Mouse (Mus musculus) layer of hippocampus, adult 18-20 months (tissue): ENCODE data around the gene Ulk2. TPM values are rescaled to one million over a fixed set of nuclear protein-coding genes. Genes with fewer than 3 reads are reported as not detected.

Experiments
- DNase-seq, 2 experiments: peaks; one replicate each; pipeline ENCODE4 v3.0.0; 2022; ENCODE audit warnings: low spot score in 2 of 2
- total RNA-seq, 2 experiments: library from RNA; stranded (reverse); gene quantifications; 2 replicates each; pipeline ENCODE4 v1.2.3; 2021

The Ulk2 gene
- total RNA-seq, 2 experiments from 2014 or later: 68.5 to 71.2 TPM

GRCm38 (mm10) chr11:61761584-61762407, 93.1 kb downstream of the Ulk2 start, which contains the start of gene Prpsap2:
Gene Prpsap2, minus strand, starts transcription at chr11:61762088.
- peak; percentile 92 to 97 for DNase-seq

GRCm38 (mm10) chr11:61760518-61760917, 94.4 kb downstream of the Ulk2 start:
- DNase-seq: peak in 1 of 2 experiments; percentile 53

GRCm38 (mm10) chr11:61757151-61757550, 97.7 kb downstream of the Ulk2 start:
- no peak for DNase-seq

GRCm38 (mm10) chr11:61751612-61752011, 103.3 kb downstream of the Ulk2 start:
- no peak for DNase-seq

GRCm38 (mm10) chr11:61747161-61747560, 107.7 kb downstream of the Ulk2 start:
- no peak for DNase-seq

- DNase-seq: no peak
Observed at GRCm38 (mm10) chr11:61745781-61746180, 109.1 kb downstream of the Ulk2 start.

GRCm38 (mm10) chr11:61744460-61744859, 110.4 kb downstream of the Ulk2 start:
- no peak for DNase-seq

GRCm38 (mm10) chr11:61743768-61744167, 111.1 kb downstream of the Ulk2 start:
- no peak for DNase-seq

GRCm38 (mm10) chr11:61740500-61740899, 114.4 kb downstream of the Ulk2 start:
- DNase-seq: no peak

- DNase-seq: no peak
Observed at GRCm38 (mm10) chr11:61737290-61737689, 117.6 kb downstream of the Ulk2 start.

GRCm38 (mm10) chr11:61732672-61733071, 122.2 kb downstream of the Ulk2 start:
- no peak for DNase-seq

GRCm38 (mm10) chr11:61728037-61728436, 126.8 kb downstream of the Ulk2 start:
- DNase-seq: no peak

Other genes starting within 250 kb of the Ulk2 start
- 1 to 10 TPM; 3.8 to 4.5 TPM for gene Grap, start 201.8 kb downstream of the Ulk2 start, total RNA-seq
- gene Fam83g, start 171.0 kb downstream of the Ulk2 start, total RNA-seq: under 1 TPM in 1 of 2 experiments, not detected in 1; 0.07 TPM
- under 1 TPM; 0.36 to 0.37 TPM for gene Slc5a10, start 134.2 kb downstream of the Ulk2 start, total RNA-seq
- gene Prpsap2, start 93.0 kb downstream of the Ulk2 start, total RNA-seq: 10 to 100 TPM; 45.1 to 49.5 TPM
- gene Akap10, start 75.2 kb upstream of the Ulk2 start, total RNA-seq: 10 to 100 TPM; 36.1 to 37.6 TPM
- 10 to 100 TPM; 91.4 to 93.9 TPM for gene Specc1, start 101.7 kb upstream of the Ulk2 start, total RNA-seq